In the genomic region with DNA sequence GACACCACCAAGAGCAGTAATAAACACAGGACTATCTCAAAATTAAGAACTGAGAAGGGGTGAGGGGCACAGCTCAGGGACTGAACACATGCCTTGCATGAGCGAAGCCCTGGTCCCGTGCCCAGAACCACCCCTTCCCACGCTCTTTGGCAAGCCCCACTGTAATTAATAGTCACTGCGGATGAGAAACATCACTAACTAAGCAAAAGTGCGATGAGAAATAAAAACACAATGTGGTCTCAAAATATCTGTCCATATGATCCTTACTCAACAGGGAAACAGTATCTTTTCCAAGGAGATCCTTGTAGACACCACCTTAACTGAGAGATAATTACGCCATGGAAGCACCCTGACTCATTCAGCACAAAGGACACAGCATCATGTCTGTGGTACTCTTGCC, we compare ENCODE assay signal across 13 mouse cellular contexts. TPM values are rescaled to one million over a fixed set of nuclear protein-coding genes. Genes with fewer than 3 reads are reported as not detected.
DNase-seq lines count a peak whose midpoint lies in the region; ATAC-seq and TF ChIP-seq lines count a peak whose summit lies in the region.
"Had no signal": no experiment of that assay in that cellular context is flagged by ENCODE, and none has a peak within 500 bp of the region (broad histone marks: within the 10 kb centered on the region; RNA-seq: fewer than 3 reads in every experiment).

No protein-coding gene starts in this region.

- no peaks in the 10 kb centered on the region for H3K9me3 ChIP-seq in midbrain, embryonic 14.5 days (ENCODE audit: control insufficient read depth, low read length)
- no peaks in the 10 kb centered on the region for H3K9me3 ChIP-seq in midbrain, embryonic 16.5 days (replicated peaks; ENCODE audit: control insufficient read depth, low read length, poor library complexity, severe bottlenecking)

- no peak overlapping the region for H3K9ac ChIP-seq in midbrain, embryonic 14.5 days (replicated peaks; ENCODE audit: low read length)
- no peak overlapping the region for H3K9ac ChIP-seq in midbrain, embryonic 16.5 days (ENCODE audit: low read depth, low read length)
- H3K9ac ChIP-seq in heart, adult 2 months (ENCODE audit: low read depth, low read length), result no peak overlapping the region

- no peak overlapping the region for H3K27ac ChIP-seq in midbrain, embryonic 14.5 days (replicated peaks; ENCODE audit: low read depth, low read length)
- H3K27ac ChIP-seq in midbrain, embryonic 16.5 days (ENCODE audit: low read length), result no peak overlapping the region
- no peak overlapping the region for H3K27ac ChIP-seq in heart, adult 2 months
- H3K27ac ChIP-seq: gastrocnemius, adult 2 months; macrophage had no signal

- 91% methylated on average over 6 of the region's 6 CpGs for WGBS in midbrain, embryonic 14.5 days
- 89% methylated on average over 6 of the region's 6 CpGs for WGBS in midbrain, embryonic 16.5 days
- 71% methylated on average over 6 of the region's 6 CpGs for WGBS in heart, adult 2 months

- DNase-seq in cerebellum, postnatal 14 days, result peak; percentile 45 to 63
- no peak for DNase-seq in cerebellum, postnatal 25 days
- DNase-seq in midbrain, embryonic 14.5 days, result peak; percentile 9
- peak; percentile 33 to 45 for DNase-seq in left cerebral cortex, adult 18-20 months (ENCODE audit: low spot score in 2 of 2)
- peak; percentile 38 for DNase-seq in right cerebral cortex, postnatal 36 days (ENCODE audit: low spot score in 2 of 2)
- DNase-seq in heart, adult 2 months, result no peak
- DNase-seq in thymus, postnatal 14 days, result no peak
- DNase-seq: adrenal gland, adult 2 months; cerebellum, adult 11-12 months; gastrocnemius, adult 2 months; kidney, adult 2 months had no signal

- no peak for ATAC-seq in midbrain, embryonic 14.5 days (ENCODE audit: low FRiP score, low TSS enrichment)
- ATAC-seq in midbrain, embryonic 16.5 days, result no peak

- TF ChIP-seq EP300 in heart, adult 2 months (IDR thresholded peaks at IDR 0.05; ENCODE audit: insufficient read depth, low read depth, low read length), result no peak

- no peaks in the 10 kb centered on the region for H3K79me2 ChIP-seq in heart, adult 2 months (replicated peaks; ENCODE audit: control insufficient read depth, insufficient read depth, low read length)

- no peaks in the 10 kb centered on the region for H3K27me3 ChIP-seq in midbrain, embryonic 14.5 days (ENCODE audit: control insufficient read depth, insufficient read depth, low read length)
- no peaks in the 10 kb centered on the region for H3K27me3 ChIP-seq in midbrain, embryonic 16.5 days (ENCODE audit: control insufficient read depth, insufficient read depth, low read depth, low read length)
- H3K27me3 ChIP-seq in heart, adult 2 months (ENCODE audit: control insufficient read depth, insufficient read depth, low read length), result no peaks in the 10 kb centered on the region

- no peak for TF ChIP-seq POLR2A in heart, adult 2 months (IDR thresholded peaks at IDR 0.05; ENCODE audit: insufficient read depth, low read depth, low read length)

- TF ChIP-seq CTCF in heart, adult 2 months (IDR thresholded peaks at IDR 0.05), result no peak

- intact Hi-C loops in heart, adult 2 months (cut with DNase I), result no loop called here

- peaks cover 24% of the 10 kb centered on the region for H3K36me3 ChIP-seq in midbrain, embryonic 14.5 days (ENCODE audit: control insufficient read depth, insufficient read depth, low read length)
- peaks cover 9% of the 10 kb centered on the region for H3K36me3 ChIP-seq in midbrain, embryonic 16.5 days (ENCODE audit: control insufficient read depth, insufficient read depth, low read length)
- no peaks in the 10 kb centered on the region for H3K36me3 ChIP-seq in heart, adult 2 months (ENCODE audit: control insufficient read depth, insufficient read depth, low read length)

- H3K4me1 ChIP-seq in midbrain, embryonic 14.5 days (ENCODE audit: control insufficient read depth, insufficient read depth, low read length), result no peaks in the 10 kb centered on the region
- H3K4me1 ChIP-seq in midbrain, embryonic 16.5 days (ENCODE audit: control insufficient read depth, insufficient read depth, low read length), result no peaks in the 10 kb centered on the region
- H3K4me1 ChIP-seq in heart, adult 2 months (ENCODE audit: control insufficient read depth, insufficient read depth, low read length), result no peaks in the 10 kb centered on the region

- H3K4me3 ChIP-seq in midbrain, embryonic 14.5 days (replicated peaks; ENCODE audit: low read depth, low read length), result no peak overlapping the region
- no peak overlapping the region for H3K4me3 ChIP-seq in midbrain, embryonic 16.5 days (ENCODE audit: low read depth, low read length)
- no peak overlapping the region for H3K4me3 ChIP-seq in heart, adult 2 months
- H3K4me3 ChIP-seq: gastrocnemius, adult 2 months had no signal

- H3K4me2 ChIP-seq in midbrain, embryonic 14.5 days (ENCODE audit: low read length), result no peak overlapping the region
- H3K4me2 ChIP-seq in midbrain, embryonic 16.5 days (ENCODE audit: low read length), result no peak overlapping the region

RNA-seq across cellular contexts. Expression of a gene that starts 17.9 kb away (rescaled TPM):
- polyA plus RNA-seq in midbrain, embryonic 14.5 days (2014; fragmentation: Nextera tagmentation; extraction: Ambion mirVana), result 7.7 and 9.7 TPM in 2 replicates
- 6.3 and 6.5 TPM in 2 replicates for polyA plus RNA-seq in midbrain, embryonic 16.5 days (2015; fragmentation: Nextera tagmentation; extraction: Ambion mirVana)
- total RNA-seq in left cerebral cortex, adult 18-20 months (2021), result 10 to 100 TPM; 76.3 to 78.7 TPM
- 1 to 10 TPM; 5.9 to 6.1 TPM for total RNA-seq in heart, adult 2 months (2021)
- polyA plus RNA-seq in heart, adult 2 months (2012; rRNA removed), result 4.4 and 7.3 TPM in 2 replicates

RNA-seq across cellular contexts. Expression of a gene that starts 49.6 kb away (rescaled TPM):
- 28.5 and 29.3 TPM in 2 replicates for polyA plus RNA-seq in midbrain, embryonic 14.5 days (2014; fragmentation: Nextera tagmentation; extraction: Ambion mirVana)
- 12.8 and 16.5 TPM in 2 replicates for polyA plus RNA-seq in midbrain, embryonic 16.5 days (2015; fragmentation: Nextera tagmentation; extraction: Ambion mirVana)
- 10 to 100 TPM; 62.0 to 71.2 TPM for total RNA-seq in left cerebral cortex, adult 18-20 months (2021)
- 10 to 100 TPM; 43.5 to 48.5 TPM for total RNA-seq in heart, adult 2 months (2021)
- 6.5 and 13.4 TPM in 2 replicates for polyA plus RNA-seq in heart, adult 2 months (2012; rRNA removed)

Comparison
In these comparisons a context has a peak if more than half of its experiments do, and no peak if none do; other contexts are left out.
1. DNase-seq: peak in cerebellum, postnatal 14 days (2 of 2), midbrain, embryonic 14.5 days (single experiment), left cerebral cortex, adult 18-20 months (2 of 2) and right cerebral cortex, postnatal 36 days (2 of 2); none in cerebellum, postnatal 25 days (0 of 2), heart, adult 2 months (0 of 2) and thymus, postnatal 14 days (single experiment).